Mouse (Mus musculus) heart, adult 11 months (tissue): ENCODE data around the gene Ppm1h.

Source experiments
- DNase-seq: peaks from one replicate; pipeline ENCODE4 v3.0.0; 2022

Ppm1h gene

GRCm38 (mm10) chr10:122704901-122705300 lies 26.3 kb downstream of the Ppm1h start:
- no peak for DNase-seq

GRCm38 (mm10) chr10:122705457-122705856 lies 26.9 kb downstream of the Ppm1h start:
- no peak for DNase-seq

- no peak for DNase-seq
Measured at GRCm38 (mm10) chr10:122711381-122711811, 32.8 kb downstream of the Ppm1h start.

GRCm38 (mm10) chr10:122712307-122712706 lies 33.7 kb downstream of the Ppm1h start:
- no peak for DNase-seq

- no peak for DNase-seq
Measured at GRCm38 (mm10) chr10:122715856-122716255, 37.3 kb downstream of the Ppm1h start.

- DNase-seq: no peak
Measured at GRCm38 (mm10) chr10:122716286-122716685, 37.7 kb downstream of the Ppm1h start.

GRCm38 (mm10) chr10:122716739-122717474 lies 38.3 kb downstream of the Ppm1h start:
- DNase-seq: no peak

- no peak for DNase-seq
Measured at GRCm38 (mm10) chr10:122717754-122718415, 39.3 kb downstream of the Ppm1h start.

- DNase-seq: no peak
Measured at GRCm38 (mm10) chr10:122718951-122719350, 40.4 kb downstream of the Ppm1h start.

GRCm38 (mm10) chr10:122722111-122722510 lies 43.5 kb downstream of the Ppm1h start:
- no peak for DNase-seq

- DNase-seq: no peak
Measured at GRCm38 (mm10) chr10:122724692-122725091, 46.1 kb downstream of the Ppm1h start.

- no peak for DNase-seq
Measured at GRCm38 (mm10) chr10:122727228-122727627, 48.7 kb downstream of the Ppm1h start.

GRCm38 (mm10) chr10:122728172-122728571 lies 49.6 kb downstream of the Ppm1h start:
- DNase-seq: no peak

GRCm38 (mm10) chr10:122732146-122732545 lies 53.6 kb downstream of the Ppm1h start:
- DNase-seq: peak; percentile 64

GRCm38 (mm10) chr10:122734521-122734920 lies 56.0 kb downstream of the Ppm1h start:
- peak; percentile 75 for DNase-seq

- DNase-seq: peak; percentile 67
Measured at GRCm38 (mm10) chr10:122735284-122735784, 56.8 kb downstream of the Ppm1h start.

GRCm38 (mm10) chr10:122736835-122737234 lies 58.3 kb downstream of the Ppm1h start:
- peak; percentile 67 for DNase-seq

GRCm38 (mm10) chr10:122738526-122738925 lies 60.0 kb downstream of the Ppm1h start:
- peak; percentile 74 for DNase-seq

- peak; percentile 40 for DNase-seq
Measured at GRCm38 (mm10) chr10:122739037-122739436, 60.5 kb downstream of the Ppm1h start.

- DNase-seq: peak; percentile 73
Measured at GRCm38 (mm10) chr10:122740117-122740516, 61.6 kb downstream of the Ppm1h start.

- DNase-seq: peak; percentile 46
Measured at GRCm38 (mm10) chr10:122741191-122741590, 62.6 kb downstream of the Ppm1h start.

GRCm38 (mm10) chr10:122742136-122742535 lies 63.6 kb downstream of the Ppm1h start:
- no peak for DNase-seq

GRCm38 (mm10) chr10:122743361-122743760 lies 64.8 kb downstream of the Ppm1h start:
- peak; percentile 54 for DNase-seq

- no peak for DNase-seq
Measured at GRCm38 (mm10) chr10:122744970-122745369, 66.4 kb downstream of the Ppm1h start.
